Mouse (Mus musculus) small intestine, adult 2 months (tissue): Measurements from ENCODE around the gene Phrf1. TPM values are rescaled to one million over a fixed set of nuclear protein-coding genes. Genes with fewer than 3 reads are reported as not detected.

Experiments
- H3K27ac ChIP-seq: fragments of 200-500 bp; 2 replicates; pipeline ENCODE4 v1.5.1; 2012; ENCODE audit warnings: low read depth, low read length, control low read depth, inconsistent platforms; ENCODE audit not compliant: insufficient read depth
- H3K27me3 ChIP-seq: fragments of 200-500 bp; 2 replicates; pipeline ENCODE4 v1.6.1; 2012; ENCODE audit warnings: mild to moderate bottlenecking, moderate library complexity, low read length, inconsistent platforms; ENCODE audit not compliant: control insufficient read depth, insufficient read depth
- H3K36me3 ChIP-seq: fragments of 200-500 bp; 2 replicates; pipeline ENCODE4 v1.6.1; 2012; ENCODE audit warnings: mild to moderate bottlenecking, low read length, control low read depth, inconsistent platforms; ENCODE audit not compliant: control insufficient read depth, insufficient read depth
- H3K4me1 ChIP-seq: fragments of 200-500 bp; 2 replicates; pipeline ENCODE4 v1.6.1; 2012; ENCODE audit warnings: low read length, inconsistent platforms, mixed read lengths; ENCODE audit not compliant: control insufficient read depth, insufficient read depth, insufficient read length
- H3K4me3 ChIP-seq: fragments of 200-500 bp; 2 replicates; pipeline ENCODE4 v1.5.1; 2012; ENCODE audit warnings: low read depth, mild to moderate bottlenecking, control low read depth, inconsistent platforms, low read length, moderate library complexity
- CTCF ChIP-seq: fragments of 200-500 bp; IDR thresholded peaks from 2 replicates; pipeline ENCODE4 v1.5.1; 2012; ENCODE audit warnings: low read depth, mild to moderate bottlenecking, control low read depth, inconsistent platforms, low read length, moderate library complexity, mixed read lengths; ENCODE audit not compliant: insufficient replicate concordance, insufficient read length; ENCODE audit errors: extremely low read depth
- POLR2A ChIP-seq: fragments of 200-500 bp; IDR thresholded peaks from 2 replicates; pipeline ENCODE4 v1.6.1; 2012; ENCODE audit warnings: low read depth, mild to moderate bottlenecking, control low read depth, inconsistent platforms, low read length, moderate library complexity
- WGBS: fragments of 180-500 bp; shearing (Covaris S2); methylation state at CpG from one replicate; pipeline ENCODE4 v1.1.7; 2018; 5-methylcytosine and 5-hydroxymethylcytosine counted together
- polyA plus RNA-seq: library from polyadenylated mRNA; depleted of rRNA; stranded (reverse); fragments of >200 nt; gene quantifications from 2 replicates; pipeline ENCODE4 v1.2.3, GENCODE M21; 2012

The Phrf1 gene
- polyA plus RNA-seq, 1 experiment, result 34.2 TPM

GRCm38 (mm10) chr7:141213605-141214235 lies 14.9 kb upstream of the Phrf1 start, which contains the start of gene Lmntd2:
Lmntd2 (minus strand) TSS chr7:141214080.
- Histone ChIP-seq H3K4me1 (peaks cover 24% of the 10 kb centered on the region), H3K27me3 (no peaks in the 10 kb centered on the region), H3K4me3 (peak within 1 kb of the TSS; percentile 71), H3K36me3 (peaks cover 13% of the 10 kb centered on the region), H3K27ac (no peak within 1 kb of the TSS)
- 92% methylated on average over 11 of the region's 11 CpGs for WGBS
- no peak for TF ChIP-seq CTCF
- no peak for TF ChIP-seq POLR2A

- H3K4me3 ChIP-seq, result no peak overlapping the region
- TF ChIP-seq CTCF (no peak), POLR2A (no peak)
- 71% methylated on average over 3 of the region's 3 CpGs for WGBS
- no peaks in the 10 kb centered on the region for H3K27me3 ChIP-seq
- peaks cover 26% of the 10 kb centered on the region for H3K4me1 ChIP-seq
- no peak overlapping the region for H3K27ac ChIP-seq
- H3K36me3 ChIP-seq, result peaks cover 19% of the 10 kb centered on the region
Observed at GRCm38 (mm10) chr7:141214310-141214709, 14.3 kb upstream of the Phrf1 start.

DNA sequence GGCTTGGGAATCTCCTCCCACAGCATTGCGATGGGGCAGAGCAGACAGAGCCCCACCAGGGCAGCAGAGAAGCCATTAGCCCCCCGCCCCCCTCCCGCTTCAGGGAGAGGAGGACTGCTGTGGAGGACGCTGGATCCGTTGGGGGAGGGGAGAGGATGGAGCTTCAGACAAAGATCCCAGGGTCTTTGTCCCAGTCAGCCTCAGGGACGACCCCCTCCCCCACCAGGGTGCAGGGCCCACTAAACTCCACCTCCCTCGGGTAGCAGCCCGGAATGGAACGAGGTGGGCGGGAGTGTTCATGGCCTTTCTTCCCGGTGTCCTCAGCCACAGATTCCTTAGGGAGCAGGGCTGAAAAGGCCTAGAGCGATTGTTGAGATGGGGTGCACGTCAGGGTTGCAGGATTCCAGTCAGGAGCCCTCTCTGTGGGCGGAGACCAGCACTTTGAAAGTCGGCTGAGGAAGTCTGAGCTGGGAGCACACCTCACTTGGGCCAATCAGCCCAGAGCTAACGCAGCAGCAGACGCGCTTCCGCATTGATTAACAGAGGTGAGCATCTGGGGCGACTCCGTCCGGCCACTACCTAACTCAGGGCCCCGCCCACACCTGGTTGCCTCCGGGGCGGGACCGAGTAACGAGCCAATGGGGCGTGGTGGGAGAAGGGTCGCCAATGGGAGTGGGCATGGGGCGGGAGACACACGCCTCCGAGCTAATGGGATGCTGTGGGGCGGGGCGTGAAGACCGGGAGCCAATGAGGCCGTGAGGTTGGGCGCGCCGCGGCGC lies 13.3 kb upstream of the Phrf1 start, which contains the start of gene Rassf7:
Gene Rassf7, plus strand, starts transcription at position 760 of the 779 bp plus-strand sequence.
- 2% methylated on average over 41 of the region's 41 CpGs for WGBS
- peak within 1 kb of the TSS; percentile 96 for H3K27ac ChIP-seq

DNA sequence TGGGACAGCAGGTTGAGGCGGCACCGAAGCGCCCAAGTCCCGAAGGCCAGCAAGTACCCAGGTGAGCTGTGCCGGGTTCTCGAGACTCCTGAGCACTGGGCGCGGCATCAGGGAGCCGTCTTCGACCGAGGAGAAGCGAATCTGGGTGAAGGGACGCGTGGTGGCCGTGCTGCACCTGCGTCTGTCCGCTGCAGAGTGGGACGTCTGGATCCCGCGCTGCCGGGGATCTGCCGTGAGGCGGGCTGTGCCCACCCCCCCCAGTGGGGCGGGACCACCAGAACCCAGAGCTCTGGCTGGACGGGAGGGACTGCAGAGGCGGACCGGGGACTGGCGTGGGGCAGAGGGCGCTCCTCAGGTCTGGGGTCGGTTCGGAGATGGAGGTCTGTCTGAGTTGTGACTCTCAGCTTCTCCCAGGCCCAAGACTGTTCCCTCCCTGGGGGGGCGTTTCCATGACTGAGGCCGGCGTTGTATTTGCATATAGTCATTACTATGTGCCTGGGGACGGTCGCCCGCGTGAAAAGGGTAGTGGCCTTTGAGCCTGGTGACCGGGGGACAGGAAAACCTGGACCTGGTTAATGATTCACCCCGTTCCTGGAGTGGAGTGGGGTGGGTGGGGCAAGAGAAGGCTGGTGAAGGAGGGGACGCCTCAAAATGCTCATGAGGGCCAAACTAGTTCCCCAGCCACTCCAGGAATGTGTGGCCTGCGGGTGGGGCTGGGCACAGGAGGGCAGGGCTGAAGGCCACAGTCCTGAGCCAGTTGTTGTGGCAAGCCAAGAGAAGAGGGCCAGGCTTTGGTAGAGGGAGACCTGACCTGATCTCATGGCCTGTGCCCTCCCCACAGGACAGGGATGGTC lies 12.5 kb upstream of the Phrf1 start:
- Histone ChIP-seq H3K4me3 (peak overlapping the region; percentile 71), H3K27ac (peak overlapping the region; percentile 96), H3K36me3 (peaks cover 21% of the 10 kb centered on the region), H3K4me1 (peaks cover 29% of the 10 kb centered on the region), H3K27me3 (no peaks in the 10 kb centered on the region)
- WGBS, result under 1% methylated on average over 42 of the region's 42 CpGs
- TF ChIP-seq CTCF, result no peak
- TF ChIP-seq POLR2A, result peak; percentile 64; the same call in 1 of the 2 replicates

More for the DNA sequence above, 13.3 kb upstream of the Phrf1 start, which contains the start of gene Rassf7:
- Histone ChIP-seq H3K36me3 (peaks cover 21% of the 10 kb centered on the region), H3K4me1 (peaks cover 28% of the 10 kb centered on the region), H3K4me3 (peak within 1 kb of the TSS; percentile 71), H3K27me3 (no peaks in the 10 kb centered on the region)
- TF ChIP-seq POLR2A, result 0 out of 2 replicates have a peak, but pooled peaks have one; percentile 41
- no peak for TF ChIP-seq CTCF

GRCm38 (mm10) chr7:141216894-141217293 lies 11.7 kb upstream of the Phrf1 start:
- H3K27ac ChIP-seq, result peak overlapping the region; percentile 89
- TF ChIP-seq POLR2A, result no peak
- no peak for TF ChIP-seq CTCF
- H3K4me1 ChIP-seq, result peaks cover 33% of the 10 kb centered on the region
- 56% methylated on average over 11 of the region's 11 CpGs for WGBS
- H3K27me3 ChIP-seq, result no peaks in the 10 kb centered on the region
- peak overlapping the region; percentile 71 for H3K4me3 ChIP-seq
- H3K36me3 ChIP-seq, result peaks cover 21% of the 10 kb centered on the region

DNA sequence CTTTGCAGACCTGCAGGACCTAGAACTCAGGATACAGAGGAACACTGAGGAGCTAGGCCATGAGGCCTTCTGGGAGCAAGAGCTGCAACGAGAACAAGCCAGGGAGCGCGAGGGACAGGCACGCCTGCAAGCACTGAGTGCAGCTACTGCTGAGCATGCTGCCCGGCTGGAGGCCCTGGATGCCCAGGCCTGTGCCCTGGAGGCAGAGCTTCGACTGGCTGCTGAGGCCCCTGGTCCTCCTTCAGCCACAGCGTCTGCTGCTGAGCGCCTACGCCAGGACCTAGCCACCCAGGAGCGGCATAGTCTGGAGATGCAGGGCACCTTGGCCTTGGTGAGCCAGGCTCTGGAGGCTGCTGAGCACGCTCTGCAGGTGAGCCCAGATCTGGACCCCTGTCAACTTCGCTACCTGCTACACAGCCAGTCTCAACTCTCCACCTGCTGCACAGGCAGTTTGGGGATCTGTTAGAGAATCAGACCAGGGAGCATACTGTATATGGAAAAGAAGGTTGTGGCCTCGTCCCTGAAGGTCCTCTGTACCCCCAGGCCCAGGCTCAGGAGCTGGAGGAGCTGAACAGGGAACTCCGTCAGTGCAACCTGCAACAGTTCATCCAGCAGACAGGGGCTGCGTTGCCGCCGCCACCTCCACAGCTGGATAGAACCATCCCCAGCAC lies 11.1 kb upstream of the Phrf1 start:
- Histone ChIP-seq H3K27ac (peak overlapping the region; percentile 89), H3K27me3 (no peaks in the 10 kb centered on the region), H3K36me3 (peaks cover 21% of the 10 kb centered on the region), H3K4me3 (peak overlapping the region; percentile 71), H3K4me1 (peaks cover 38% of the 10 kb centered on the region)
- whole genome bisulfite sequencing, result 84% methylated on average over 17 of the region's 17 CpGs
- TF ChIP-seq POLR2A (no peak), CTCF (no peak)
